Mouse (Mus musculus): ENCODE results near the gene Ofcc1. TPM values are rescaled to one million over a fixed set of nuclear protein-coding genes. Genes with fewer than 3 reads are reported as not detected.

Gene Ofcc1
- not detected in 3 replicates for total RNA-seq (2017)

- no peak for ATAC-seq (replicated peaks; ENCODE audit: insufficient number of reproducible peaks, low FRiP score, low TSS enrichment, poor library complexity, severe bottlenecking)
Observed at GRCm38 (mm10) chr13:40361288-40361687, at the start of gene Ofcc1. Ofcc1 (minus strand) TSS chr13:40361450.

- ATAC-seq (replicated peaks; ENCODE audit: insufficient number of reproducible peaks, low FRiP score, low TSS enrichment, poor library complexity, severe bottlenecking): no peak
Observed at GRCm38 (mm10) chr13:40390120-40390519, 28.9 kb upstream of the Ofcc1 start.

DNA sequence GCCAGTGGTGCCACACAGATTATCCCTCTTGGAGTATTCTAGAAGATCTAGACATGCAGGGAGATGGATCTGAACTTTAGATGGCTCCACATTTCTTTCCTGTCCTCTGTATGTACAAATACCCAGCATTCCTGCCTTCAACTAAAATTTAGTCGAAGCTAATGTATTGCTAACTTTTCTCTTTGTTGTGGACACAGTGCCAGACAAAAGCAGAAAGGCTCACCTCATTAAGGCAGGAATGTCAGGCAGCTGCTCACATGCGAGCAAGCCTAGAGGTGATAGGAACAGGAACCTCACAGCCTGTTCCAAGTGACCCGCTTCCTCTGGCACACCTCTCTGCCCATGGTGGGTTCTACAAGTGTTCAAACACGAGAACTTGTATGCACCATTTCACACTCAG lies 26.2 kb upstream of the Ofcc1 start:
- no peak for ATAC-seq (replicated peaks; ENCODE audit: insufficient number of reproducible peaks, low FRiP score, low TSS enrichment, poor library complexity, severe bottlenecking)

- no peak for ATAC-seq (replicated peaks; ENCODE audit: insufficient number of reproducible peaks, low FRiP score, low TSS enrichment, poor library complexity, severe bottlenecking)
Observed at GRCm38 (mm10) chr13:40384962-40385361, 23.7 kb upstream of the Ofcc1 start.

- ATAC-seq (replicated peaks; ENCODE audit: insufficient number of reproducible peaks, low FRiP score, low TSS enrichment, poor library complexity, severe bottlenecking): no peak
Observed at GRCm38 (mm10) chr13:40376773-40377172, 15.5 kb upstream of the Ofcc1 start.

- ATAC-seq (replicated peaks; ENCODE audit: insufficient number of reproducible peaks, low FRiP score, low TSS enrichment, poor library complexity, severe bottlenecking): no peak
Observed at GRCm38 (mm10) chr13:40366762-40367161, 5.5 kb upstream of the Ofcc1 start.

DNA sequence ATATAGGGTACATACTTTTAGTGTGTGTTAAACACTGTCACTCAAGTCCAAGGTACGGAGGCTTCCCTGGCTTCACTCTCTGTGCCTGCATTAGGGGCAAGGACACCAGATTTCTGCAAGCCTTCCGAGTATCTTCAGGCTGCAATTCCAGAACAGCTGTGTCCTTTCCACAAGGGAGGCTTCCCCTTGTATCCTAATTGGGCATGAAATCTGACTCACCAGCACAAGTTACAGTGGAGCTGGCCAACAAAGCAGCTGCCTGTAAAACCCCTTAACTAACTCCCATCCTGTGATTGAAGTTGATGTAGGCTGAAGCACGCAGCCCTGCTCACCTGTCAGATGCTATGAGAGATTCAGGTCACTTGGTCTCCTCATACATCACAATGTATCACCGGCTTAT lies 3.6 kb upstream of the Ofcc1 start:
- ATAC-seq (replicated peaks; ENCODE audit: insufficient number of reproducible peaks, low FRiP score, low TSS enrichment, poor library complexity, severe bottlenecking): no peak

DNA sequence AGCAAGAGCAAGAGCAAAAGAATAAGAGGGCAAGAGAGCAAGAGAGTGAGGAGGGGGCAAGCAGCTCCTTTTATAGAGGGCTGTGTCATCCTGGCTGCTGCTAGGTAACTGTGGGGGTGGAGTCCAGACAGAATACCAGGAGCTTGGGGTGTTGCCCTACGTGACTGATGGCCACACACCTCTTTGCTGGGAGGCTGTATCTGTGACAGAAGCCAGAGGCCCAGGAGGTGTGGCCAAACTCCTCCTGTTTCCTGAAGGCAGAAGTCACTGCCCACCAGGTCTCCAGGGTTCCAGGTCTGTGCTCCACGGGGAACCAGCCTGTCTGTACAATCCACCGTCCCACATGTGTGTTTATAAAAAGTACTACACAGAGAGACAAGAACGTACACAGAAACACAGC lies 558 bp downstream of the Ofcc1 start:
- ATAC-seq (replicated peaks; ENCODE audit: insufficient number of reproducible peaks, low FRiP score, low TSS enrichment, poor library complexity, severe bottlenecking): no peak

GRCm38 (mm10) chr13:40347045-40347444 lies 14.2 kb downstream of the Ofcc1 start:
- ATAC-seq (replicated peaks; ENCODE audit: insufficient number of reproducible peaks, low FRiP score, low TSS enrichment, poor library complexity, severe bottlenecking): no peak

DNA sequence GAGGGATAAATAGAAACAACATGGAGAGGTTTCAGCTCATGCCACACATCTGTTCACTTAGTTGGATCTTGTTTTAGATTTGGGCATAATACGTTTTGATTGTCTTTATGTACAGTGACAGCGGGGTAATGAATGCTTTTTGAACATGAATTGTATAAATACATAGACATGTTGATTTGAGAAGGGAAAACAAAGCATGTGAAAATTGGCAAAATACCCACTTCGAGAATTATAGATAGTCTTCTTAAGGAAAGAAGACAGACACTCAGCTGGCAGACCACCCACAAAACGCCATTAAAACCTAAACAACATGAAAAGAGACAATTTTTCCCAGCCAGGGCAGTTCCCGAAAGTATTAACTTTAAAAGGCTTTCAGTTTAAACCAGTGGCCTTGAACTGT lies 37.9 kb downstream of the Ofcc1 start:
- ATAC-seq (replicated peaks; ENCODE audit: insufficient number of reproducible peaks, low FRiP score, low TSS enrichment, poor library complexity, severe bottlenecking): no peak

- ATAC-seq (replicated peaks; ENCODE audit: insufficient number of reproducible peaks, low FRiP score, low TSS enrichment, poor library complexity, severe bottlenecking): peak; percentile 63
Observed at GRCm38 (mm10) chr13:40320814-40321525, 40.3 kb downstream of the Ofcc1 start.

GRCm38 (mm10) chr13:40317731-40318130 lies 43.5 kb downstream of the Ofcc1 start:
- ATAC-seq (replicated peaks; ENCODE audit: insufficient number of reproducible peaks, low FRiP score, low TSS enrichment, poor library complexity, severe bottlenecking): no peak

- ATAC-seq (replicated peaks; ENCODE audit: insufficient number of reproducible peaks, low FRiP score, low TSS enrichment, poor library complexity, severe bottlenecking): no peak
Observed at GRCm38 (mm10) chr13:40315158-40315792, 46.0 kb downstream of the Ofcc1 start.

GRCm38 (mm10) chr13:40292891-40293290 lies 68.4 kb downstream of the Ofcc1 start:
- no peak for ATAC-seq (replicated peaks; ENCODE audit: insufficient number of reproducible peaks, low FRiP score, low TSS enrichment, poor library complexity, severe bottlenecking)

- ATAC-seq (replicated peaks; ENCODE audit: insufficient number of reproducible peaks, low FRiP score, low TSS enrichment, poor library complexity, severe bottlenecking): no peak
Observed at GRCm38 (mm10) chr13:40290846-40291245, 70.4 kb downstream of the Ofcc1 start.

- ATAC-seq (replicated peaks; ENCODE audit: insufficient number of reproducible peaks, low FRiP score, low TSS enrichment, poor library complexity, severe bottlenecking): no peak
Observed at GRCm38 (mm10) chr13:40288650-40289049, 72.6 kb downstream of the Ofcc1 start.

- no peak for ATAC-seq (replicated peaks; ENCODE audit: insufficient number of reproducible peaks, low FRiP score, low TSS enrichment, poor library complexity, severe bottlenecking)
Observed at GRCm38 (mm10) chr13:40287266-40288002, 73.8 kb downstream of the Ofcc1 start.

DNA sequence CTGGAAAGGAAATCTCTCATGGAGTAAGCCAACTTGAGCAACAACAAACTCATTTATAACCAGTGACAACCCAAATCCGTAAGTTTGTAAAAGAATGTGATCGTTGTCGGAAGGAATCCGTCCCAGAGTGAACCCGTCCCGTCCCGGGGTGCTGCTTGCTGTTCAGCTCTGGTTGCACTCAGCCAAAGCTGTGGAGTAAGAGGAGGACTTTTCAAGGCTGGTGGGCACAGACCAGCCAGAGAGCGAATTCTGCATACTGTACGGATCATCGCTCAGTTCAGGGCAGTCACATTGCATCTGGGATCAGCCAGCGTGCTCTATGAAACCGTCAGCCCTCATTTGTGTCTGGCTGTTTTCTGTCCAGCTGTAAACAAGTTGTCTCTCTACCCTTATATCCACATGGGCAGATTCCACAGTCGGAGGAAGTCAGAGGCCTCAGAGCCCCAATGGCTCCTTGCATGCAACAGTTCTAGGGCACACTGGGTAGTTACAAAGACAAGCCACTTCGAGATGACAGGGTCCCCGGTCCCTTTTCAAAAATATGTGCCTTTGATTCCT lies 75.9 kb downstream of the Ofcc1 start:
- ATAC-seq (replicated peaks; ENCODE audit: insufficient number of reproducible peaks, low FRiP score, low TSS enrichment, poor library complexity, severe bottlenecking): no peak

DNA sequence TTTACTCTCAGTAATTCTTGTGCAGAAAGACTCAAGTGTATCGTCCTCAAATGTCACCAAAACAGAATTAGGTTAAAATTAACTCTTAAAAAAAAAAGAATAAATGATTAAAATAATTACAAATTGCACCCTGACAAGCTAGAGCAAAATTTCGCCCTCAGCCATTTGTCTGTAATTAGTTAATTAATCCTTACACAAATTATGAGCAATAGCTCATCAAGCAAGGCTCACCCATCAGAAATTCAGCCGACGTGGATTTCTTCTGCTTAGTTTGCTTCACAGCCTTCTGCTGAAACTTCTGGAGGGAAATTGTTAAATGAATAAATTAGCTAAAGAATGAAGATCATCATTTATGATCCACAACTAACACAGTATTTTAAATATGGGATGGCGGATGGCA lies 80.6 kb downstream of the Ofcc1 start:
- ATAC-seq (replicated peaks; ENCODE audit: insufficient number of reproducible peaks, low FRiP score, low TSS enrichment, poor library complexity, severe bottlenecking): no peak

- no peak for ATAC-seq (replicated peaks; ENCODE audit: insufficient number of reproducible peaks, low FRiP score, low TSS enrichment, poor library complexity, severe bottlenecking)
Observed at GRCm38 (mm10) chr13:40267546-40267945, 93.7 kb downstream of the Ofcc1 start.
